Mouse (Mus musculus): ENCODE measurements around the gene Vmn1r149. TPM values are rescaled to one million over a fixed set of nuclear protein-coding genes. Genes with fewer than 3 reads are reported as not detected.
"Not testable (repeated sequence)": the region's sequence is repeated elsewhere in the genome, so short reads cannot be mapped to it uniquely, and the experiment has no call there.

Gene Vmn1r149
- polyA plus RNA-seq (2016; fragmentation: Nextera tagmentation; extraction: Ambion mirVana): not detected in 2 replicates

- no CpG with 5 or more reads among the region's 2 CpGs for WGBS
- H3K9me3 ChIP-seq (replicated peaks): not testable (repeated sequence)
Measured at GRCm38 (mm10) chr7:22438129-22438528, at the start of gene Vmn1r149. Gene Vmn1r149, minus strand, starts transcription at chr7:22438229.

GRCm38 (mm10) chr7:22463975-22464374 is 25.9 kb upstream of the Vmn1r149 start, which contains the start of gene Gm10665:
Gene Gm10665, minus strand, starts transcription at chr7:22464075.
- WGBS: no CpG with 5 or more reads among the region's 5 CpGs
- not testable (repeated sequence) for H3K27me3 ChIP-seq (ENCODE audit: low read depth, poor library complexity, severe bottlenecking); H3K27ac ChIP-seq; H3K36me3 ChIP-seq; DNase-seq (ENCODE audit: low spot score); H3K4me1 ChIP-seq; H3K9me3 ChIP-seq (replicated peaks); H3K4me3 ChIP-seq

More at GRCm38 (mm10) chr7:22438129-22438528, at the start of gene Vmn1r149:
- H3K36me3 ChIP-seq; H3K4me1 ChIP-seq; H3K27ac ChIP-seq; H3K27me3 ChIP-seq (ENCODE audit: low read depth, poor library complexity, severe bottlenecking); H3K4me3 ChIP-seq; DNase-seq (ENCODE audit: low spot score): not testable (repeated sequence)

GRCm38 (mm10) chr7:22413283-22413682 is 24.7 kb downstream of the Vmn1r149 start, which contains the start of gene Vmn1r148:
Gene Vmn1r148, plus strand, starts transcription at chr7:22413583.
- not testable (repeated sequence) for DNase-seq (ENCODE audit: low spot score); H3K4me3 ChIP-seq; H3K27me3 ChIP-seq (ENCODE audit: low read depth, poor library complexity, severe bottlenecking); H3K36me3 ChIP-seq; H3K27ac ChIP-seq; H3K9me3 ChIP-seq (replicated peaks); H3K4me1 ChIP-seq
- no CpG with 5 or more reads among the region's 3 CpGs for WGBS

Other genes with a start within 250 kb of the Vmn1r149 start
- gene Vmn1r143, start 248.9 kb downstream of the Vmn1r149 start, polyA plus RNA-seq (2016; fragmentation: Nextera tagmentation; extraction: Ambion mirVana): not detected in 2 replicates
- gene Gm8653, start 237.0 kb downstream of the Vmn1r149 start, polyA plus RNA-seq (2016; fragmentation: Nextera tagmentation; extraction: Ambion mirVana): not detected in 2 replicates
- not detected in 2 replicates for gene Gm8453, start 208.7 kb downstream of the Vmn1r149 start, polyA plus RNA-seq (2016; fragmentation: Nextera tagmentation; extraction: Ambion mirVana)
- not detected in 2 replicates for gene Gm4187, start 108.5 kb downstream of the Vmn1r149 start, polyA plus RNA-seq (2016; fragmentation: Nextera tagmentation; extraction: Ambion mirVana)
- not detected in 2 replicates for gene Gm8660, start 67.2 kb downstream of the Vmn1r149 start, polyA plus RNA-seq (2016; fragmentation: Nextera tagmentation; extraction: Ambion mirVana)
- not detected in 2 replicates for gene Vmn1r148, start 24.6 kb downstream of the Vmn1r149 start, polyA plus RNA-seq (2016; fragmentation: Nextera tagmentation; extraction: Ambion mirVana)
- not detected in 2 replicates for gene Gm10665, start 25.8 kb upstream of the Vmn1r149 start, polyA plus RNA-seq (2016; fragmentation: Nextera tagmentation; extraction: Ambion mirVana)
- not detected in 2 replicates for gene Vmn1r151, start 61.4 kb upstream of the Vmn1r149 start, polyA plus RNA-seq (2016; fragmentation: Nextera tagmentation; extraction: Ambion mirVana)
- not detected in 2 replicates for gene Vmn1r152, start 84.7 kb upstream of the Vmn1r149 start, polyA plus RNA-seq (2016; fragmentation: Nextera tagmentation; extraction: Ambion mirVana)
- not detected in 2 replicates for gene Gm8677, start 96.7 kb upstream of the Vmn1r149 start, polyA plus RNA-seq (2016; fragmentation: Nextera tagmentation; extraction: Ambion mirVana)
- not detected in 2 replicates for gene Gm4201, start 127.1 kb upstream of the Vmn1r149 start, polyA plus RNA-seq (2016; fragmentation: Nextera tagmentation; extraction: Ambion mirVana)
- not detected in 2 replicates for gene Gm4565, start 149.9 kb upstream of the Vmn1r149 start, polyA plus RNA-seq (2016; fragmentation: Nextera tagmentation; extraction: Ambion mirVana)
- gene Vmn1r155, start 219.8 kb upstream of the Vmn1r149 start, polyA plus RNA-seq (2016; fragmentation: Nextera tagmentation; extraction: Ambion mirVana): not detected in 2 replicates